Mouse (Mus musculus) hindbrain, embryonic 16.5 days (tissue): ENCODE measurements around the gene Bsg. TPM values are rescaled to one million over a fixed set of nuclear protein-coding genes. Genes with fewer than 3 reads are reported as not detected.

Experiments
- ATAC-seq: fragments of 200-750 bp; cut with Nextera tagmentation; 2 replicates; pipeline ENCODE4 v1.8.0; 2017; ENCODE audit warnings: moderate TSS enrichment, moderate library complexity
- H3K27ac ChIP-seq: fragments of 300-500 bp; sonication (generic); 2 replicates; pipeline ENCODE4 v1.5.1; 2014; ENCODE audit warnings: low read depth, mild to moderate bottlenecking, control low read depth, low read length, moderate library complexity
- H3K27me3 ChIP-seq: fragments of 300-500 bp; sonication (generic); replicated peaks from 2 replicates; pipeline ENCODE4 v1.6.1; 2014; ENCODE audit warnings: low read length; ENCODE audit not compliant: control insufficient read depth, insufficient read depth
- H3K36me3 ChIP-seq: fragments of 300-500 bp; sonication (generic); 2 replicates; pipeline ENCODE4 v1.6.1; 2014; ENCODE audit warnings: mild to moderate bottlenecking, low read length, moderate library complexity, mixed read lengths; ENCODE audit not compliant: control insufficient read depth, insufficient read depth
- H3K4me1 ChIP-seq: fragments of 300-500 bp; sonication (generic); 2 replicates; pipeline ENCODE4 v1.6.1; 2014; ENCODE audit warnings: low read depth, low read length; ENCODE audit not compliant: control insufficient read depth, insufficient read depth
- H3K4me2 ChIP-seq: fragments of 300-500 bp; sonication (generic); 2 replicates; pipeline ENCODE4 v1.6.1; 2014; ENCODE audit warnings: mild to moderate bottlenecking, low read length, control low read depth, moderate library complexity
- H3K4me3 ChIP-seq: fragments of 300-500 bp; sonication (generic); 2 replicates; pipeline ENCODE4 v1.5.1; 2014; ENCODE audit warnings: mild to moderate bottlenecking, low read length, control low read depth, moderate library complexity
- H3K9ac ChIP-seq: fragments of 300-500 bp; sonication (generic); 2 replicates; pipeline ENCODE4 v1.6.1; 2014; ENCODE audit warnings: low read depth, mild to moderate bottlenecking, control low read depth, low read length, moderate library complexity
- H3K9me3 ChIP-seq: fragments of 300-500 bp; sonication (generic); 2 replicates; pipeline ENCODE4 v1.6.1; 2014; ENCODE audit warnings: mild to moderate bottlenecking, low read length, moderate library complexity; ENCODE audit not compliant: control insufficient read depth
- WGBS: fragments of 180-500 bp; shearing (Covaris S2); extraction: QIAGEN DNeasy Blood & Tissue Kit; methylation state at CpG from one replicate; pipeline ENCODE4 v1.1.7; 2014; 5-methylcytosine and 5-hydroxymethylcytosine counted together
- polyA plus RNA-seq: library from polyadenylated mRNA; unstranded; fragments of >200 nt; fragmentation: Nextera tagmentation; extraction: Ambion mirVana; gene quantifications from 2 replicates; pipeline ENCODE4 v1.2.1, GENCODE M21; 2015

Bsg gene
- polyA plus RNA-seq, 1 experiment from 2014 or later, result 1,193 TPM

DNA sequence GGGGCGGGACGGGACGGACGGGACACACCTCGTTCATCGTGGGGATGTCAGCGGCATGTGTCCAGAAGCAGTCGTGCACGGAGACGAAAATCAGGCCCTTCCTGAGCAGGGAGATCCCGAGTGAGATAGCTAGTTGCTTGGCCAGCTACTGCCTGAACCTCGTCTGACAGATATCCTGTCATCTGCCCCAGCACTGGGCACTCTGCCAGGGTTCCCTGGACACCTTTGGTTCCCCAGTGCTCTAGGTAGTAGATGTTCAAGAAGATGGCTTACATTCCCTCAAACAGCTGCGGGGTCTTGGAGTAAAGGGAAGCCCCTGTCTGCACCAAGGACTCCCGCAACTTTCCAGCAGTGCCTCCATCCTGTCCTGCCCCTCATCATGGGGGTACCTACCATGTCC, 32.4 kb downstream of the Bsg start:
- no peak for ATAC-seq
- no peak overlapping the region for H3K9ac ChIP-seq
- H3K4me2 ChIP-seq, result no peak overlapping the region
- H3K4me1 ChIP-seq, result no peaks in the 10 kb centered on the region
- H3K27ac ChIP-seq, result no peak overlapping the region
- no peak overlapping the region for H3K4me3 ChIP-seq
- WGBS, result 85% methylated on average over 12 of the region's 14 CpGs
- peaks cover 2% of the 10 kb centered on the region; the same call in 1 of the 2 replicates for H3K27me3 ChIP-seq
- peaks cover 82% of the 10 kb centered on the region for H3K36me3 ChIP-seq
- peaks cover 44% of the 10 kb centered on the region for H3K9me3 ChIP-seq

DNA sequence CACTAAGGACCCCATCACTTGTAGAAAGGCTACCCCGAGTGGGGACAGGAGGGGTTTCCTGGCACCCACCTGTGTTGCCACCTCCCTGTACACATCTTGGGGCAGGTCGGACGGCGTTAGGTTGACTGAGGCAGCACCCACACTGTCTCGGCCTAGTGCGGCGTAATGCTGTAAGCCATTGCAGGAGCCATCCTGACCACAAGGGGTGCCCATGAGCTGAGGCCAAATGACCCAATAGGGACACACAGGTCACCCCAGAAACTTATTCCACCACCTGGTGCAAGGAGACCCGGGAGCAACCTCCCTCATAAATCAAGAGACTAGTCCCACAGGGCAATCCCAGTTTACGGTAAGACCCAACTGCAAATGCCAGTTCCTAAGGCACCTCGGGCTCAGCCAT, 34.0 kb downstream of the Bsg start:
- H3K9ac ChIP-seq, result no peak overlapping the region
- H3K9me3 ChIP-seq, result peaks cover 44% of the 10 kb centered on the region
- no peak for ATAC-seq
- no peak overlapping the region for H3K27ac ChIP-seq
- WGBS, result 86% methylated on average over 10 of the region's 10 CpGs
- H3K27me3 ChIP-seq, result peaks cover 2% of the 10 kb centered on the region; the same call in 1 of the 2 replicates
- no peak overlapping the region for H3K4me3 ChIP-seq
- no peak overlapping the region for H3K4me2 ChIP-seq
- peaks cover 93% of the 10 kb centered on the region for H3K36me3 ChIP-seq
- H3K4me1 ChIP-seq, result no peaks in the 10 kb centered on the region

DNA sequence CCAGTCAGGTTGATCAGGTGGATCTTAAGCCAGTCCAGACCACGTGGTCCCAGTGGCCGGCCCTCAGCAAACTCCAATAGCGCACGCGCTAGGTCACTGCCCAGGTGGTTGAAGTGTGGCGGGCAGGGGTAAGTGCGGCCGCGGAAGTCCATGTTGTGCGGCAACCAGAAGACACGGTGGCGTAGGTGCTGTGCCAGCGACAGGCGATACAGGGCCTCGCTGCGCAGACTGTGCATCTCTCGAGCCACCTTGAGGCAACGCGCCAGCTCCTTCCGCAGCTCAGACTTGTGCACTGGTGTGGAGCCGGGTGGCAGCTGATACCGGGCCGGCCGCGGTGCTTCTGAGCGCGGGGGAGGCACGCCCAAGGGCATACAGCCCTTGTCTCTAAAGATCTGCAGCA, 34.9 kb downstream of the Bsg start:
- Histone ChIP-seq H3K36me3 (peaks cover 91% of the 10 kb centered on the region), H3K9me3 (peaks cover 44% of the 10 kb centered on the region), H3K27ac (no peak overlapping the region), H3K4me3 (no peak overlapping the region), H3K4me1 (no peaks in the 10 kb centered on the region), H3K4me2 (no peak overlapping the region), H3K27me3 (peaks cover 2% of the 10 kb centered on the region; the same call in 1 of the 2 replicates), H3K9ac (no peak overlapping the region)
- no peak for ATAC-seq
- 97% methylated on average over 28 of the region's 28 CpGs for WGBS

DNA sequence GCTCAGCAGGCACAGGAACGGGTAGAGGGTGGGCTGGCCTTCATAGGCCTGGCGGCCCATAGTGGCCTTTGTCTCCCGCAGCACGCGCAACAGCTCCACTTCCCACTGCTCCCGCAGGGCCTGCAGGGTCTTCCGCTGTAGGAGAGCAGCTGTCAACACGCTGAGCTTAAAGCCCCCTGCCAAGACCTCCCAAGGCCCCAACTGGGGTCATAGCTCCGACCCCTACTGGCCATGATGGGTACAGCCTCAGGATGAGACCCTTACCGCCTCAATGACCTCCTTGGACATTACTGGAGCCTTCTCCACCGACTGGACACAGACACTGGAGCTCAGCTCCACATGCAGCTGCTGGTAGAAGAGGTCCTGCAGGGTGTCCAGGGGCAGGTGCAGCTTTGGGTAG, 36.6 kb downstream of the Bsg start:
- Histone ChIP-seq H3K27me3 (peaks cover 2% of the 10 kb centered on the region; the same call in 1 of the 2 replicates), H3K9ac (no peak overlapping the region), H3K27ac (no peak overlapping the region), H3K9me3 (peaks cover 40% of the 10 kb centered on the region), H3K4me3 (no peak overlapping the region), H3K4me1 (peaks cover 5% of the 10 kb centered on the region), H3K4me2 (no peak overlapping the region), H3K36me3 (peaks cover 75% of the 10 kb centered on the region)
- ATAC-seq, result no peak
- WGBS, result 50% methylated on average over 11 of the region's 11 CpGs

DNA sequence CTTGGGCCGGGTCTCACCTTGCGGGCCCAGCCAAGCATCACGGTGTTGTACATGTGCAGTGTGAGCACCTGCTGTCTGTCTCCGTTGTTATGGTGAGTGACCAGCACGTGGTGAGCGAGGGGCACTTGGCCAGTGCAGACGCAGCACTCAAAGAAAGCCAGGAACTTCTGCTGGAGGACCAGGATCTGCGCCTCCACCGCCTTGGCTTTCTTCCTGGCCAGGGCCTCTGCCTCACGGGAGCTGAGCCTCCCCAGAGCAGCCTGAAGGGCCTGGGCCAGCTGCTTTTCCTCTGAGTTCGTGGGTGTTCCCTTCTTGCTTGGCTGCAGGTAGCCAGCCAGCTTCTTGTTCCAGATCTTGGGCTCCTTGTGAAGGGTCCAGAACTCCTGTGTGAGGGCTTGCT, 38.9 kb downstream of the Bsg start:
- Histone ChIP-seq H3K27me3 (no peaks in the 10 kb centered on the region), H3K9me3 (peaks cover 29% of the 10 kb centered on the region), H3K36me3 (peaks cover 53% of the 10 kb centered on the region), H3K27ac (no peak overlapping the region), H3K4me3 (no peak overlapping the region), H3K4me2 (no peak overlapping the region), H3K4me1 (peaks cover 9% of the 10 kb centered on the region), H3K9ac (no peak overlapping the region)
- 87% methylated on average over 11 of the region's 11 CpGs for whole genome bisulfite sequencing
- ATAC-seq, result no peak

DNA sequence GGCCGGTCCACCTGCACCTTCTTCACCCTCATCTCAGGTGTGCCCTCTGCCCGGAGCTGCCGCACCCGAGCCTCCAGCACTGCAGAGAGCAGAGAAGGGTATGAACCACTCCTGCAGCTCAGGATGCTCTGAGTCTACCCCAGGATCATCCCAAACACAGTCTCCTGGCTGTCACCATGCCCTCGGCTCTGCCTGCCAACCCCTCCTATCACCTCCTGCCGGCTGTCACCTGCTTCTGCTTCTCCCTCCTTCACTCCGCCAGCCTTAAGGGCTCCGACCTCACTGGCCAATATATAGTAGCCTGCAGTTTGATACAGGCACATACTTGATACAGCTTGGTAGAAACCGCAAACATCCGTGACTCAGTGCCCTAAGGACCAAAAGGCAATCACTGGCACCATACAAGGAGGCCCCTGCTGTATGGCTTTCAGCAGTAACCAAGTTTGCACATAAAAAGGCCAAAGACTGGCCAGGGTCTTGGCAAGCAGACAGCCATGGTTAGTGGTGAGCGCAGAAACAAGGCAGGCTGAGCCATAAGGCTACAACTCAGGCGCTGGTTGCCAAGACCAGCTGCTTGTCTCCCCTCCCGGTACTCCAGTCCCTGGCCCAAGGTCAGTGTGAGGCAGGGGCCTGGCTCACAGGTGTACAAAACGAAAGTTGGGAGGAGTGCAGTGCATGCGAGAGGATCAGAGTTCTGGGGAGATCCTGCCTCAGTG, 39.5 kb downstream of the Bsg start:
- Histone ChIP-seq H3K4me3 (no peak overlapping the region), H3K36me3 (peaks cover 46% of the 10 kb centered on the region), H3K4me1 (peaks cover 9% of the 10 kb centered on the region), H3K9me3 (peaks cover 23% of the 10 kb centered on the region), H3K27ac (no peak overlapping the region), H3K9ac (no peak overlapping the region), H3K4me2 (no peak overlapping the region), H3K27me3 (no peaks in the 10 kb centered on the region)
- no peak for ATAC-seq
- 91% methylated on average over 15 of the region's 15 CpGs for WGBS

DNA sequence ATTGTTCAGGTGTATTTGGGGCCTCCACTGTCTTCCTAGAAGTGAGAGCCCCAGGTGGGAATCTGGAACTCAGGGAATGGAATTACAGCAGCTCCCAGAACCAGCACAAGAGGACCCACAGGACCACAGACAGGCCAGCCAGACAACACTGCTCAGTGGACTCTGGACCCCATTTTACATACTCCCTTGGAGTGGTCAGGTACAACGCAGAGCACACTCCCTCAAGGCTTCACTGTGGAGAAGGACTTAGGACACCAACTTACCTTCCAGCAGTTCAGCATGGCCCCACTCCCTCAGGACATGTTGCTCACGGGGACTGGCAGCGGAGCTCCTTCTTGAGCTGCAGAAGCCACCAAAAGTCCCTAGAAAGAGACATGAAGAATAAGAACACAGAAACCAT, 41.1 kb downstream of the Bsg start:
- Histone ChIP-seq H3K4me2 (peak overlapping the region; percentile 67), H3K4me3 (peak overlapping the region; percentile 66; the same call in 1 of the 2 replicates), H3K9me3 (peaks cover 7% of the 10 kb centered on the region; the same call in 1 of the 2 replicates), H3K4me1 (peaks cover 9% of the 10 kb centered on the region), H3K27ac (no peak overlapping the region), H3K9ac (no peak overlapping the region), H3K36me3 (peaks cover 30% of the 10 kb centered on the region), H3K27me3 (no peaks in the 10 kb centered on the region)
- WGBS, result 94% methylated on average over 3 of the region's 3 CpGs
- ATAC-seq, result no peak

DNA sequence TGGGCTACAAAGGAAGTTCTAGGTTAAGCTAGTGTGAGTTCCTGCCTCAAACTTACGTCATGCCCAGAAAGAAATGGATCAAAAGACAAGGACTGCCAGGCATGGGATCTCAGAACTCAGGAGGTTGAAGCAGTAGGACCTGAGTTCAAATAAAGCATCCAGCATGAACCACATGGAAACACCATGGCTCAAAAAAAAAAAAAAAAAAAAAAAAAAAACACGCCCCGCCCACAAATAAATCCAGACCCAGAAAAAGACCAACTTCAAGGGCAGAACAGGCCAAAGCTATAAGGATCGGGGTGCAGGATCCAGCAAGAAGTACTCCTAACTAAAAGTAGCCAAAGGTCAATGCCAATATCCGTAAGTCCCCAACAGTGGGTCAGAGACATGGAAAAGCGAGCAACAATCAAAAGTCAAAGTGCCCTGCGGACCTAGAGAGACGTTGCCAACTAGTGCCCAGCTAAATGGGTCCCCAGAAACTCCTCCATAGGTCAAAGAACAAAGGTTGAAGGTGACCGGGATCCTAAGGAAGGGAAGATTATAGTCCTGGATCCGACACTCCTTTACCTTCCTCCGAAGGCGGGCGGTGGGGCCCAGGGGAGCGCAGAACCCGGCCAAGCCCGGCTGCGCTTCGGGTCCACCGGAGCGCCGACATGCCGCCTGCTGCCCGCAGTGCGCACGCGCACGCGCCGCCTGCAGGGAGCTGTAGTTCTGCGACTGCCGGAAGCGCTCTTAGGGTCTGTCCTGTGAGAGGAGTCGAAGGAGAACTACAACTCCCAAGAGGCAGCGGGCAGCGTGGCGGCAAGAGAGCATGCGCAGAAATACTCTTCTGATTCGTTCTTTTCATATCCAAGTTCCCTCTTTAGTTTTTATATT, 41.8 kb downstream of the Bsg start, which contains the start of gene Polrmt:
TSS of gene Polrmt (minus strand) at position 684 of the 876 bp plus-strand sequence.
- peaks cover 9% of the 10 kb centered on the region for H3K4me1 ChIP-seq
- H3K9ac ChIP-seq, result peak within 1 kb of the TSS; percentile 70
- H3K4me3 ChIP-seq, result peak within 1 kb of the TSS; percentile 66
- peak within 1 kb of the TSS; percentile 67 for H3K4me2 ChIP-seq
- peak; percentile 96 for ATAC-seq
- no peaks in the 10 kb centered on the region for H3K9me3 ChIP-seq
- 3% methylated on average over 37 of the region's 38 CpGs for WGBS
- H3K27me3 ChIP-seq, result no peaks in the 10 kb centered on the region
- peaks cover 23% of the 10 kb centered on the region for H3K36me3 ChIP-seq
- H3K27ac ChIP-seq, result 0 out of 2 replicates have a peak within 1 kb of the TSS, but pooled peaks have one; percentile 2

DNA sequence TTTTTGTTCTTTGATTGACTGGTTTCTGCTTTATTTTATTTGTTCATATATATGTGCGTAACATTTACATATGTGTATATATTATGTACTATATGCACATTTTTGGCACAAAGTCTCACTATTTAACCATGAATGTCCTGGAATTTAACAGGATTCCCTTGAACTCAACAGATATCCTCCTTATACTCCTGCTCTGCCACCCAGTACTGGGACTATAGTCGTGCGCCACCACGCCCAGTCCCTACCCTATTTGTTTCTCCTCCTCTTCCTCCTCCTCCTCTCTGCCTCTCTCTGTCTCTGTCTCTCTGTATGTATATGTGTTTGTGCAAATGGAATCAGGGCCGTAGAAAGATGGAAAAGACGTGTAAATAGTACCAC, 42.5 kb downstream of the Bsg start:
- Histone ChIP-seq H3K4me2 (peak overlapping the region; percentile 67), H3K4me1 (peaks cover 9% of the 10 kb centered on the region), H3K4me3 (peak overlapping the region; percentile 30), H3K27me3 (no peaks in the 10 kb centered on the region), H3K36me3 (peaks cover 17% of the 10 kb centered on the region), H3K27ac (no peak overlapping the region), H3K9ac (peak overlapping the region; percentile 48; the same call in 1 of the 2 replicates), H3K9me3 (no peaks in the 10 kb centered on the region)
- ATAC-seq, result peak; percentile 61
- WGBS, result 26% methylated on average over 6 of the region's 6 CpGs
